Mouse (Mus musculus): ENCODE results near the gene Basp1.

The Basp1 gene

DNA sequence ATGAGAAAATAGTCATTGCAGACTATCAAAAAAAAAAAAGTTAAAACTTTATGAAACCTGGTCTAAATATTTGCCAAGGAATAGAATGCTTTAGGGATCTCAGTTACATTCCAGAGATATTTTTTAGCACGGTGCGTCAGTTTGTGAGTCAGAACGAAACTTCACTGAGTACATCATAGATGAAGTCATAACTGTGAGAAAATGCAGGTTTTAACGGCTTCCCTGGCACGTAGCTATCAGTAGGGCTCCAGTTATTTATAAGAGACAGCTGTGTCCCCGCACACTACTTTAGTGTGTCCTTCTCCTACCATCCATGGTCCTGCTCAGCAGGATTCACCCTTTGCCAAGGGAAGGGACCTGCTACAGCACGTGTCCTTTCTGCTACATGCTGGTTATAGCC lies 44.0 kb downstream of the Basp1 start:
- in situ Hi-C loops (cut with MseI, MboI) = no loop called here

DNA sequence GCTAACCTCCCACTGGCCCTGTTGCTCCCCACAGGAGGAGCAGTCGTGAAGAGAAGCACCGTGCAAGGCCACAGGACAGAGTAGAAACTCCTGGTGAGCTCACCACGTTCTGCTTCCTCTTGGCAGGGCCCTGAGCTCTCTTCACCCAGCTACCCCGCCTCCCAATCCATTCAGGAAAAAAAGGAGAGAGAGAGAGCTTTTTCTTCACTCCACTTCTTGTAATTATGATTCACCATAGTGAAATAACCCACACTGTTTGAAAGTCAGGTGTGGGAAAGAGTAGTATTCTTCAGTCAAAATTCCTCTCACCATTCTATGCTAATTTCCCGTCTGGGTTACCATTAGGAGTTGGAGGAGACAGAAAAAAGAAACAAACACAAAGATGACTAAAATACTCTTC lies 48.1 kb downstream of the Basp1 start:
- in situ Hi-C loops (cut with MseI, MboI) = no loop called here

DNA sequence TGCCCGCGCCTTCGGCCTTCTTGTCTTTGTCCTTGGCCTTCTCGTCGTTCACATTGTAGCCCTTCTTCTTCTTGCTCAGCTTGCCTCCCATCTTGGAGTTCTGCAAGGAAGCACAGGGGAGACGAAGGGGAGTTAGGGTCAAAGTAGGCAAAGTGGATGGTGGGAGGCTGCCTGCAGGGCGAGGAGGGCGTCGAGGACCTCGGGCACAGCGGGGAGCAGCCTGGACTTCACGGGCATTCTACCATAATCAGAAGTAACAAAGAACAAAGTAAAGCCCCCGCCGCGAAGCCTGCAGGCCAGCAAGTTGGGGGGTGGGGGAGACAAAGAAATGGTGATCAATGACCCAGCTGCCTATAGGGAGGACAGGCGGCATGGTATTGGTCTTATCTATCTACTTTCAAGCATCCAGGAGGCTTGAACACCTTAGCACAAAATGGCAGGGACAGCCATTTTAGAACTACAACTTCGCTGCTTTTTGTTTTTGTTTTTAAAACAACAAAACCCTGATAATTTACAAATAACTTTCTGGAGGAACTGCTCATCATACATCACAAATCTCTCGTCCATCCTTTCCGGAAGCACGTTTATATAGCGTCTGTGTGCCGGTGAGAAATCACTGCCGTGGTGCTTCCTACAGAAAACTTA lies 48.6 kb downstream of the Basp1 start:
- in situ Hi-C loops (cut with MseI, MboI) = no loop called here

DNA sequence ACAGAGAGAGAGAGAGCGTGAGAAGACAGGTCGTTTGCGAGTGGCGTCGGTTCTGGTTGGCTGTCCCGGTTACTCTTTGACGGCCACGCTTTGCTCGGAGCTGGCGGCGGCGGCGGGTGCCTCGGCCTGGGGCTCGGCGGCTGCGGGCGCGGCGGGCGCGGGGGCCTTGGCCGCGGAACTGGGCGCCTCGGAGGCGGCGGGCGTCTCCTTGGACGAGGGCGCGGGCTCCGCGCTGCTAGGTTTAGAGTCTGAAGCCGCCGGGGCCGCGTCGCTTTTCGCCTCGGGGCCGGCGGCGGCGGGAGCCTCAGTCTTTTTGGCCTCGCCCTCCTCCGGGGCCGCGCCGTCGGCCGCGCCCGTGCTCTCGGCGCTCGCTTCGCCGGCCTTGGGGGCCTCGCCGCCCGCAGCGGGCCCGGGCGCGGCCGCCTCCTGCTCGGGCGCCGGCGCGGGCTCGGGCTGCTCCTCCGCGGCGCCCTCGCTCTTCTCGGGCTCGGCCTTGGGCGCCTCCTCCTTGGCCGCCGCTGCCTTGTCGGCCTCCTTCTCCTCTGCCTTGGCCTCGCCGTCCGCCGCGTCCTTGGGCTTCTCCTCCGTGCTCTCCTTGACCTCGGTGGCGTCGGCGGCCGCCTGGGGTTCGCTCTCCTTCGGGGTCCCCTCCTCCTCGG lies 49.3 kb downstream of the Basp1 start:
- in situ Hi-C loops (cut with MseI, MboI) = no loop called here

DNA sequence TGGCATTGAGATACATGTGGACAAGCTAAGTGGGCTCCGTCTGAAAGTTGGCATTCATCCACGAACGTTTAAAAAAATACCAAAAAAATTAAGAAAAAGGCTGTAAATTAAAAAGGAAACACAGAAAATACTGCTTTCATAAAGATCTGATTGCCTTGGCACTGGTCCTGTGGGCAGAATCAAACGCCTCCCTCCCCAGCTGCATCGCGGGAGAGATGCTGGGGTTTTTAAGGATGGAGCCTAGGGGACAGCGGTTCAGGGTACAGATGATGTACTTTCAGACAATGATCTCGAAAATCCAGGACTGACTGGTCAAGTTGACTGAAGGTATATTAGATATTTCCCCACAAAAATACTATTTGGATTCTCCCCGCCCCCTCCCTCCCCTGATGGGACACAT lies 49.9 kb downstream of the Basp1 start:
- in situ Hi-C loops (cut with MseI, MboI) = no loop called here

DNA sequence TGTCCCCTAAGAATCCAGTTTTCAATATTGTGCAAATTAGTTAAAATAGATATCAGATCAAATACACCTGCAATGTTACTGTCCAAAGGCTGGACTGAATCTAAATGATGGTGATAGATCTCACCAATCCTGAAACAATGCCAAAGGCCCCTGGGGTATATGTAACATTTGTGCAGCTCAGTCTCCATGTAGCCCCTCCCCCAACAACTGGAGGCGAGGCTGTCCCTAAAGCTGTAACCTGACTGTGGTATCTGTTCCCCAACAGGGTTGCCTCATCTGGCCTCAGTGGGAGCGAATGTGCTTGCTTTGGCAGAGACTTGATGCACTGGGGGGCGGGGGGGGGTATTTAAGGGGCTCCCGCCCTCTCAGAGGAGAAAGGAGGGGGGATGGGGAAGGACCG lies 52.7 kb downstream of the Basp1 start:
- in situ Hi-C loops (cut with MseI, MboI) = no loop called here

DNA sequence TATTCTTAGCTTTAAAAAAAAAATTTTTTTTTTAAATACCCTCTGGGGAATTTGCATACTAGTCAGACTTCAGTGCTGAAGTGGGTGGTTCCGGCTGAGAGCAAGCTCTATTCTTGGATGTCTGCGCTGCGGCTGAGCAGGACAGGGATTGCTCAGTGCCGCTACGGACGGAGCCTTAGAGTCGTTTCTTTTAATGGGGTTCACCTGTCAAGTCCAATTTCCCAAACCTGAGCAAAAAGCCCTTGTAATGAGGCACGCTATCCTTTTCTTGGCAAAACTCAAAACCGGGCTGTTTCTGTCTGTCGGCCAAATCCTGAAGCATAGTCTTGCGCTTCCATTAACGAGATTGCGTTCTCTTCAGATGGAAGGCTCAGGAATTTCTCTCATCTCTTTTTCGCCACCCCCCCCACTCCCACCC lies 54.9 kb downstream of the Basp1 start:
- in situ Hi-C loops (cut with MseI, MboI) = no loop called here

DNA sequence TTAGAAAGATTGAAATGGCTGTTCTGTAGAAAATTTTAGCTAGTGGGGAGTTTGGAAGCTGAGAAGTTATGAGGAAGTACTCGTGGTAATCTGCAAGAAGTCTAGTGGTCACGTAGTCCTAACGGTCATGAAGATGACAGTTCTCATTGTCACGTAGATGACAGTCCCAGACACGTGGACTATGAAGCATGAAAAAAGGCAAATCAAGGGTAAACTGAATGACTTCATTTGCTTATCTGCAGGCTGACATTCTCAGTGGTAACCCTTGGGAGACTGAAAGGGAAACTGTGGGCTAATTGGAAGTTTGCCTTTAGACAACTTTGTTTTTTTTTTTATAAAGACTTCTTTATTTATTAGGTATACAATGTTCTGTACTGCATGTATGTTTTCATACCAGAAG lies 58.2 kb downstream of the Basp1 start:
- in situ Hi-C loops (cut with MseI, MboI) = no loop called here

DNA sequence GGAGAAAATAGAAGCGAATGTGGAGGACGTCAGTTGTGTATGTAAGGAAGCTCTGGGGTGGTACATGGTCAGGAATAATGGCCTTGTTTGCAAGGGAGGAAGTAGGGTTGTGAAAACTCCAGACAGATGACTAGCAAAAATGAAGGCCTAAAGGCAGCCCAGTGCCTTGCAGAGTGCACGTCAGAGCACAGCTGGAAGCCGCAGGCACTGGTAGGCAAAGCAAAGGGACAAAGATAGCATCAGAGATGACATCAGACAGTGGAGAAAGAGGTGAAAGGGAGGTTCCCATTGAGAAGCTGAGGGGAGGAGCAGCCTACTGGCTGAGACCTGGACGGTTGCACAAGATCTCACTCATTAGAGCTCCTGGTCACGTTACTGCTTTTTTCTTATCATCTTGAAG lies 58.8 kb downstream of the Basp1 start:
- in situ Hi-C loops (cut with MseI, MboI) = no loop called here

DNA sequence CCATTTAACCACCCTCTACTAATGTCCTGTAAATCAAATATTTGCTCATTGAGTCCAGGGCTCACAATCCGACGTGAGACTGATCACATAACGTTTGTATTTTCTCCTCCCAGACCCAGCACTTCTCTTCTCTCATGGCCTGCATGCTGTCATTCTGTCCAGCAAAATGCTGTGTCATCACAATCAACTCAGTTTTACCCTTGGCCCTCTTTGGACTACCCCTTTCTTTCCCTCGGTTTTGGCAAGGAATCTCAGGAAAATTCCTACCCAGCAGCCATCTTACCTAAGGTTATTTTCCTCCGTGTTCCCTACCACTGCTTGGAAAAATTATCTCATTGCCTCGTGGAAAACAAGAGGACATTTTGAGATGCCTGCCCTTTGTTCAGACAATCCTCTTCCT lies 60.1 kb downstream of the Basp1 start:
- in situ Hi-C loops (cut with MseI, MboI) = no loop called here

DNA sequence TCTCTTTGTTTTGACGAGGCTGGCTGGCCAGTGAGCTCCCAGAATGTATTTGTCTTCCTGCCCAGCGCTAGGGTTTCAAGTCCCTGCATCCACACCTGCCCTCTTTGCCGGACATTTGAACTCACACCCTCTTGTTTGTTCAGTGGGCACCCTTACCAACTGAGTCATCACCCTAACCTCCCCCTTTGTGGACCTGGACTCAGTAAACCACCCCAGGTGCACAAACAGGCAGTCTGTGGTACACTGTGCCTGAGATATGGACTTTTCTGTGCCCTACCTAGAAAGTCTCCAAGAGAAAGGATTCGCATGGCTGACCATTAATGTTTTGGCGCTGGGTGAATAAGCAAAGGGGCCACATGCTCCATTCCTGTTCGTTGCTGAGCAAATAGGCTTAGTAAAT lies 70.3 kb downstream of the Basp1 start:
- in situ Hi-C loops (cut with MseI, MboI) = no loop called here

DNA sequence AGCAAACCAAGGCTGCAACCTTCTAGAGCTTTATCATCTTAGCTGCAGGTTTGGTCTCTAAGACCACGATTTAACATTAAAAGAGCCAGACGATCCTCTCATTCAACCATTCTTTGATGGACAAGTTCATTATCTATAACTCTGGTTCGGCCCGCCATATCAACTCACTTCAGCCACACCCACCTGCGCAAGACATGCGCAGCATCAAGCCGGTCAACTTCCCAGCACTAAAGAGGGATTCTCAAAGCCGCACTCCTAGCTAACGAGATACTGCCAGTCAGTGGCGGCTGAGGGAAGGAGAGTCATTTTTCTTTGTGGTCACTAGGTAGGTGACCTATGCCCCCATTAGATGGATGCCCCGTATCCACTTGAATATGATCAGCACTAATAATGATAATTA lies 78.3 kb downstream of the Basp1 start:
- in situ Hi-C loops (cut with MseI, MboI) = no loop called here

DNA sequence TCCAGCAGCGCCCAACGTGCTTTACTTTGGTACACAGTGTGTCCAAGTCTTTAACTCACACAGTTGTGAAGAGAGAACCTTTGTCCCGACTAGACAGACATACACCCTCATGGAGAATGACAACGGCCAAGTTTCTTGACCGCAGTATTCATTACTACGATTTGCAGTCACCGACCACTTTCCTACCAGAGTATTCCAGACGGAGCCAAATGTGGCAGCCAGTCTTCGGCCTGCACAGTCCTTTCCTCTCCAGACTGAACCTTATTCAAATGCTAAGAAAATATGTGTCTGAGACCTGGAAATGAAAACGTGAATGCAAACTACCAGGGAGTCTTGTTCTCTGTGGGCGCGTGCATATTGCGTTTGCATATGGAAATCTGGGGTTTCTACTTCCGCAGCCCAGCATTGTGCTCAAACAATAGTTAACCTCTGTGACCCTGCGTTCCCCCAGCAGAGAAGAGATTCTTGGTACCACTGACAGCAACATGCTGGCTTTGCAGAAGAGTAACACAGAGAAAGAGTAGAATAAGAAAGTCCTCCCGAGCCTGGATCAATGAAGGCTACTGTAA lies 81.6 kb downstream of the Basp1 start:
- in situ Hi-C loops (cut with MseI, MboI) = no loop called here

DNA sequence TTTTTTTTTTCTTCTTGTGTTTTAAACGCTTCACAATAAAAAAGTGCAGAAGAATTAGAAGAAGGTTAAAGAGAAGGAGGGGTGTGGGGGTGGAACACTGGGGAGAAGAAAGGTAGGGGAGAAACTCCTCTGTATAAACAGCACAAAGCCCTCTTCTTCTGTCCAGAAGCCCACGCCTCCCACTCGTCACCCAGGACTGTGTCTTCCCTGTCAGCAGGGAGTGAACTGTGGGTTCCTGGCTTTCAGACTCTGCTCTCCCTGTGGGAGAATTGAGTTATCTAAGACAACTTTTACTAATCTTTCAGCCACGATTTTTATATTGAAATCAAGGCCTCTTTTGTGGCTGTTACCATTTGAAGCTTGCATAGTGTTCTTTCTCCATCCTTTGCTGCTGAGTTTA lies 82.6 kb downstream of the Basp1 start:
- in situ Hi-C loops (cut with MseI, MboI) = no loop called here

DNA sequence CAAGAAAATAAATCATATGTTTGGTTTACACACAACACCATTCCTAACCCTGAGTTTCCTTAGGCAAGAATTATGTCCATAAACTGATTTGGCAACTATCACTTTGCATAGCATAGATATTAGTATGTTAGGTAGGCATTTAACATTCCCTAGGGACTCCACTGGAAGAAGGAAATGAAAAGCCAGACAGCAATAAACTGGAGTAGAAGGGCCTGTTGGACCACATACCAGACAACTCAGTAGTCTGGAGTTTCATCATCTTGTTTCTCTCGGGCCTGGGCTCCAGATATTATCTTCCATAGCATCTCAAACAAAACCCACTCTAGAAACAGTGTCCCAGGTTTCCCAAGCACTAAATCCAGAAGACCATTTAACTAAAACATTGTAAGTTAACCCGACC lies 91.0 kb downstream of the Basp1 start:
- in situ Hi-C loops (cut with MseI, MboI) = no loop called here

DNA sequence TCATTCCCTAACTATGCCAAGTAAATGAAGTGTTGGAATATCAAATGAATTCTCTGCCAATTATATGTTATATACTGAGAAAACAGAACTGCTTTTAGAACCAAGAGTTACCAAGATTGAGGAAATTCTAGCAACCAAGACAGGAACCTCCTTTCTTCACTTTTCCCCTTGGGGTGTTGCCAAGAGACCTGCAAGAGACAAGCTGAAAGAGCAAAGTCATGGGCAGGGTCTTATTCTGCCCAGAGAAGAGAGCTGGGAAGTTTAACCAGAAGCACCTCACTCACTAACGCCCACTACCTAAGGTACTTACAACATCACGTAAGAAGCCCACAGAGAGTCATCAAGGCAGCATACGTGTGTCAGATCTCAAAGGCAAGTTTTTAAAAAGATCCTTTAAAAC lies 91.5 kb downstream of the Basp1 start:
- in situ Hi-C loops (cut with MseI, MboI) = no loop called here

DNA sequence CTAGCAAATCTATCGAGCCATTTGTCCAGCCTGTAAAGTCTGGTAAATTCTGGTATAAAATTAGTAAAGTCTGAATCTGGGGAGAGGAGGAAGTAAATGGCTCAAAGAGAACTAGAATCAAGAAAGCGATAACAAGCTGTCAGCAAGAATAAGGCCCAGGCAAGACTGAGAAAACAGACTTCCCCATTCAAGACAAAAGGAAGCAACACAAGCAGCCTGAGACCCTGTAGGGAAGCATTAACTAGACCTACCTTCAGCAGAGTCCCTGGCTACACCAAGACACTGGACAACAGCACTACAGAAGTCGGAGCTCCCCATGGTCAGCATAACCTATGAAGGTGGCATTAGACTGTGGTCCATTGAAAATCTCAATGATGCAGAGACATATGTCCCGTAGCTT lies 91.9 kb downstream of the Basp1 start:
- in situ Hi-C loops (cut with MseI, MboI) = no loop called here

DNA sequence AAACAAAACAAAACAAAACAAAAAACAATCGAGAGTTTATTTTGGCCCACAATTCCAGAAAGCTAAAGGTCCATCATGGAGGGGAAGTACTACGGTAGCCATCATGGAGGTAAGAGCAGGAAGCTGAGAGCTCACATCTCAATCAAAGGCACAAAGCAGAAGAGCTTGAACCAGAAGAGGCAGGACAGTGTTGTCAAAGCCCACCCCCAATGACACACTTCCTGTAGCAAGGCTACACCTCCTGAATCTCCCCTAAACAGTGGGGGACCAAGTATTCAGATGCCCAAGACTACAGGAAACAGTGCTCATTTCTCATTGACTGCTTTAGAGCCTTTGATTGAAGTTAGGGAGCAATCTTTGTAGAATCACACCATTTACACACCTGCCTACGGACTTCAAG lies 99.1 kb downstream of the Basp1 start:
- in situ Hi-C loops (cut with MseI, MboI) = no loop called here

Measured in mouse trophoblast stem cell (cell line).